9 mouse cellular contexts compared by ENCODE assay signal in the genomic region with DNA sequence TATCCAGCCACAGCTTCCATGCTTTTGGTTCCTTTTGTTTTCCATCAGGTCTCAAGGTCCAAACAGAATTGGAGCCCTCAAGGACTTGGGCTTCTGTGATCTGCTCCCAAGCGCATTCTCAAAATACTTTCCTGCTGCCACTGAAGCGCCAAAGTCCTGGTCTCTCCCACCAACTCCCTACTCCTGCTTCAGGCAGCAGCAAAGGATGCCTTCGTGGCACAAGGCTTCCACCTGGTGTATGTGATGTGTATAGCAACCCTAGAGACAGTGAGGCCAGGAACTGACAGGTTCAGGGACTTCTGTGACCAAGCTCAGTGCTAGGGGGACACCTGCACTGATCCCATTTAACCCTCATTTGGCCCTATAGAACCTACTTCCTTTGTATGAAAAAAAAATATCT. TPM values are rescaled to one million over a fixed set of nuclear protein-coding genes. Genes with fewer than 3 reads are reported as not detected.
DNase-seq lines count a peak whose midpoint lies in the region; ATAC-seq and TF ChIP-seq lines count a peak whose summit lies in the region.
"Had no signal": no experiment of that assay in that cellular context is flagged by ENCODE, and none has a peak within 500 bp of the region (broad histone marks: within the 10 kb centered on the region; RNA-seq: fewer than 3 reads in every experiment).

No protein-coding gene starts in this region.

- no peak for ATAC-seq in intestine, embryonic 14.5 days (replicated peaks; ENCODE audit: low FRiP score, low TSS enrichment, low read depth)
- ATAC-seq in intestine, embryonic 15.5 days: no peak
- ATAC-seq in hindbrain, embryonic 12.5 days (ENCODE audit: low FRiP score): 0 out of 2 replicates have a peak, but pooled peaks have one; percentile 30
- ATAC-seq in liver, embryonic 14.5 days (ENCODE audit: insufficient read depth): no peak

- no peak overlapping the region for H3K9ac ChIP-seq in intestine, embryonic 14.5 days (ENCODE audit: low read length)
- no peak overlapping the region for H3K9ac ChIP-seq in intestine, embryonic 15.5 days
- no peak overlapping the region for H3K9ac ChIP-seq in hindbrain, embryonic 12.5 days
- no peak overlapping the region for H3K9ac ChIP-seq in liver, embryonic 14.5 days (replicated peaks)
- H3K9ac ChIP-seq: stomach, embryonic 15.5 days had no signal

- no peak overlapping the region for H3K27ac ChIP-seq in intestine, embryonic 14.5 days (ENCODE audit: low read depth)
- H3K27ac ChIP-seq in intestine, embryonic 15.5 days: no peak overlapping the region
- H3K27ac ChIP-seq in hindbrain, embryonic 12.5 days: no peak overlapping the region
- no peak overlapping the region for H3K27ac ChIP-seq in liver, embryonic 14.5 days
- H3K27ac ChIP-seq: stomach, embryonic 15.5 days had no signal

- H3K4me1 ChIP-seq in intestine, embryonic 14.5 days (replicated peaks; ENCODE audit: control insufficient read depth, insufficient read depth, low read length): 0 out of 2 replicates have a peak, but pooled peaks cover 4% of the 10 kb centered on the region
- H3K4me1 ChIP-seq in intestine, embryonic 15.5 days (replicated peaks): peaks cover 5% of the 10 kb centered on the region; the same call in 1 of the 2 replicates
- peaks cover 16% of the 10 kb centered on the region for H3K4me1 ChIP-seq in hindbrain, embryonic 12.5 days
- H3K4me1 ChIP-seq in liver, embryonic 14.5 days (replicated peaks; ENCODE audit: control insufficient read depth in 2 of 2, insufficient read depth in 2 of 2, low read length in 1 of 2): no peaks in the 10 kb centered on the region
- H3K4me1 ChIP-seq: stomach, embryonic 15.5 days had no signal

- DNase-seq in intestine, embryonic 14.5 days (ENCODE audit: low spot score): peak; percentile 73
- DNase-seq in Muller cell, postnatal 12 days (ENCODE audit: inconsistent ontology term): peak; percentile 73
- DNase-seq in cerebellum, postnatal 10 days: peak; percentile 82 to 86
- no peak for DNase-seq in liver, embryonic 14.5 days (ENCODE audit: low read depth in 3 of 3, low spot score in 3 of 3)
- DNase-seq in right cerebral cortex, adult 18-20 months: peak; percentile 51
- no peak for DNase-seq in spleen, postnatal 14 days (ENCODE audit: low spot score in 2 of 2)

- H3K36me3 ChIP-seq in intestine, embryonic 14.5 days (ENCODE audit: control insufficient read depth, insufficient read depth, low read length): no peaks in the 10 kb centered on the region
- no peaks in the 10 kb centered on the region for H3K36me3 ChIP-seq in intestine, embryonic 15.5 days
- H3K36me3 ChIP-seq in hindbrain, embryonic 12.5 days: no peaks in the 10 kb centered on the region
- H3K36me3 ChIP-seq in liver, embryonic 14.5 days (replicated peaks; ENCODE audit: control insufficient read depth, insufficient read depth, low read depth): no peaks in the 10 kb centered on the region
- H3K36me3 ChIP-seq: stomach, embryonic 15.5 days had no signal

- TF ChIP-seq CTCF in liver, embryonic 14.5 days (IDR thresholded peaks at IDR 0.05; ENCODE audit: low read depth): peak; percentile 65

- H3K27me3 ChIP-seq in intestine, embryonic 14.5 days (replicated peaks; ENCODE audit: control insufficient read depth, insufficient read depth, low read length): no peaks in the 10 kb centered on the region
- H3K27me3 ChIP-seq in intestine, embryonic 15.5 days (replicated peaks): no peaks in the 10 kb centered on the region
- H3K27me3 ChIP-seq in hindbrain, embryonic 12.5 days: peaks cover 3% of the 10 kb centered on the region; the same call in 1 of the 2 replicates
- H3K27me3 ChIP-seq in liver, embryonic 14.5 days (ENCODE audit: control insufficient read depth, insufficient read depth, low read length): no peaks in the 10 kb centered on the region
- H3K27me3 ChIP-seq: stomach, embryonic 15.5 days had no signal

- no peak overlapping the region for H3K4me3 ChIP-seq in intestine, embryonic 14.5 days (ENCODE audit: low read depth, low read length)
- H3K4me3 ChIP-seq in intestine, embryonic 15.5 days (replicated peaks): no peak overlapping the region
- H3K4me3 ChIP-seq in hindbrain, embryonic 12.5 days: no peak overlapping the region
- no peak overlapping the region for H3K4me3 ChIP-seq in liver, embryonic 14.5 days (ENCODE audit: insufficient read depth in 1 of 2, low read depth in 2 of 2, low read length in 2 of 2)
- H3K4me3 ChIP-seq: stomach, embryonic 15.5 days had no signal

- H3K4me2 ChIP-seq in intestine, embryonic 14.5 days (ENCODE audit: low read length): no peak overlapping the region
- no peak overlapping the region for H3K4me2 ChIP-seq in intestine, embryonic 15.5 days (replicated peaks)
- no peak overlapping the region for H3K4me2 ChIP-seq in hindbrain, embryonic 12.5 days (replicated peaks)
- no peak overlapping the region for H3K4me2 ChIP-seq in liver, embryonic 14.5 days (ENCODE audit: low read depth)
- H3K4me2 ChIP-seq: stomach, embryonic 15.5 days had no signal

- WGBS in intestine, embryonic 14.5 days: 18% methylated on average over 3 of the region's 3 CpGs
- 10% methylated on average over 3 of the region's 3 CpGs for WGBS in intestine, embryonic 15.5 days
- WGBS in hindbrain, embryonic 12.5 days: 26% methylated on average over 3 of the region's 3 CpGs
- WGBS in liver, embryonic 14.5 days (ENCODE audit: insufficient replicate concordance): 19% methylated on average over 3 of the region's 3 CpGs

- no peak for TF ChIP-seq EP300 in liver, embryonic 14.5 days (IDR thresholded peaks at IDR 0.05; ENCODE audit: low read depth)

- H3K9me3 ChIP-seq in intestine, embryonic 14.5 days (ENCODE audit: control insufficient read depth, low read length): no peaks in the 10 kb centered on the region
- H3K9me3 ChIP-seq in intestine, embryonic 15.5 days: no peaks in the 10 kb centered on the region
- H3K9me3 ChIP-seq in hindbrain, embryonic 12.5 days (replicated peaks): no peaks in the 10 kb centered on the region
- no peaks in the 10 kb centered on the region for H3K9me3 ChIP-seq in liver, embryonic 14.5 days (ENCODE audit: control insufficient read depth, low read length)
- H3K9me3 ChIP-seq: stomach, embryonic 15.5 days had no signal

RNA-seq across cellular contexts. Expression of gene Hrh1, which starts 54.0 kb away (rescaled TPM):
- 1.8 and 2.1 TPM in 2 replicates for polyA plus RNA-seq in intestine, embryonic 14.5 days (2014; fragmentation: Nextera tagmentation; extraction: Ambion mirVana)
- 0.97 and 0.98 TPM in 2 replicates for polyA plus RNA-seq in intestine, embryonic 15.5 days (2015; fragmentation: Nextera tagmentation; extraction: Ambion mirVana)
- polyA plus RNA-seq in hindbrain, embryonic 12.5 days (2016; fragmentation: Nextera tagmentation; extraction: Ambion mirVana): 0.50 and 0.64 TPM in 2 replicates
- 0.01 and 0.06 TPM in 2 replicates for polyA plus RNA-seq in liver, embryonic 14.5 days (2012; rRNA removed)
- not detected in 2 replicates for polyA plus RNA-seq in liver, embryonic 14.5 days (2014; fragmentation: Nextera tagmentation; extraction: Ambion mirVana)

Comparison
In these comparisons a context has a peak if more than half of its experiments do, and no peak if none do; other contexts are left out.
1. DNase-seq: peak in intestine, embryonic 14.5 days (single experiment), Muller cell, postnatal 12 days (single experiment), cerebellum, postnatal 10 days (2 of 2) and right cerebral cortex, adult 18-20 months (single experiment); none in liver, embryonic 14.5 days (0 of 3) and spleen, postnatal 14 days (0 of 2).